Mouse (Mus musculus) adipocyte (in vitro differentiated cells): Measurements from ENCODE around the gene Pik3r1.

Experiments used
- DNase-seq: peaks from one replicate; pipeline ENCODE4 v3.0.0-alpha.2; 2016; ENCODE audit warnings: low spot score

Gene Pik3r1

DNA sequence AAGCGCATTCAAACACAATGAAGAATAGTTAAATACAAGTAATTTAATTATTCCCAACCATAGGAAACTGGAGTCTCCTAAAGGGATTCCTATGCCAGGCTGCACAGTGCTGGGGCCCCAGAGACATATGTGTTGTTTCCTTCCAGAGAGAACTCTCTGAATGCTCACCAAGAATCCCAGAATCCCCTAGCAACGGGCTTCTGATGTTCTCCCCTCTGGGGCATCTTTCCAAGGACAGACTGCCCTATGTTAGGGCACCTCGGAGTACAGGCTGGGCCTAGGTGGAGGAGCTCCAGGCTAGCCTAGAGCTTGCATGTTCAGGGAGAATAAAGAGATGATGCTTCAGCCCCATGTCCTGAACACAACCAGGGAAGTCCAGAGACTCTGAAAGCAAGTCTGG, 58.2 kb downstream of the Pik3r1 start:
- no peak for DNase-seq

DNA sequence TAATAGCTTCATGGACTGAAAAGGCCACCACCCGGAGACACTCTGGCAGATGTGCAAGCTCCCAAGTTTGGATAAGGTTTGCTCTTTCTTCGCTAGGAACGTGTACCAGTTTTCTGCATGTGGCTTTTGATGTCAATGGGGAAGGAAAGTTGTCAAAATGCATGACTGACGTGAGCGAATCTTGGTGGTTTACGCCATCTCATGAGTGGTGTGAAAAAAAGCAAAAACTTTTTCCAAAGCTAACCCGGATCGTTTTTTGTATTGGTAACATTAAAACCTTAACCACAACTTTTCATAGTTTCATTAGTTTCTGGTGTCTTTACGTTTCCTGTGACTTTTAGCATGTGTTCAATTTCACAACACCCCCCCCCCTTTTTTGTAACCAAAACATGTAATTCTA, 60.8 kb downstream of the Pik3r1 start:
- no peak for DNase-seq

DNA sequence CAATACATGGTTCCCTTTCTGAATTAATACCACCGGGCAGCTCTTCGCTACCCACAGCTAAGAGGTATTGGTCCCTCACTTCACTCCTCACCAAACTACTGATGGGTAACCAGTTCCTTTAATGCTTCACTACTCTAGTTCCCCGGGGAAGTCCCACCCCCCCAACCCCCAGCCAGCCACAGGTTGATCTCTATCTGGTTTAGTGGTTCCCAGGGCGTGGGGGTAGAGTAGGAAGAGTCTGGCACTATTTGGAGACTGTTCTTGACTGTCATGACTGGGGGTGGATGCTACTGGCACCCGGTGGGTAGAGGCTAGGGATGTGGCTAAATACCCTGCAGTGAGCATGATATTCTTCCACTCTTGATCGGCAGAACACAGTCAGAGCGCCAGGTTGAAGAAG, 61.6 kb downstream of the Pik3r1 start:
- no peak for DNase-seq

DNA sequence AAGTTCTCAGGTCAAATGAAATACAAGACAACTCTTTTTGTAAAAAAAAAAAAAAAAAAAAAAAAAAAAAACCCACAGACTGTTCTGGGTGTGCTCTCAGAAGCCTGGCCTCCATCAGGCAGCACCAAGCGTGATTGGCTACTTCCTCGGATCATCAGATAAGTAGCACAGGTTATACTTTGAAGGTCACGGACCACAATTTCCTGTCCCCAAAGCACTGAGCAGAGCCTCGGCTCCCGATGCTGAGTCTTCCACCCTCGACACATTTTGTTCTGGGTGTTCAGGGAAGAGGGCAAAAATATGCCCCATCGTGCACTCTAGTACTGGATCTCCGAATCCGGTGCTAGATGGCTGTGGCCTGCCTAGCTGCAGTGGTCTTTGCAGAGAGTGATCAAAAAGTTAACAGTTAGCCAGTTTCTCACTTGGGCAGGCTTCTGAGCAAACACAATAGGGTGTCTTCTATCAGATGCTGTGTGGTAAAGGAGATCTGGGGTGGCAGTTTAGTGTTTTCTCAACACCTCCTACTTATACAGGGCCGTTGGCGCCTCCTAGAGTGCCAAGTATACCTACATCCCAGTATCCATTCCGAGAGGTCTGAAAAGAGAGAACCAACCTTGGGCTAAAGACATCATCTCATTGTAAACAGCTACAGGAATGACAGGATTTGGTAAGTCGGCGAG, 65.8 kb downstream of the Pik3r1 start:
- no peak for DNase-seq

DNA sequence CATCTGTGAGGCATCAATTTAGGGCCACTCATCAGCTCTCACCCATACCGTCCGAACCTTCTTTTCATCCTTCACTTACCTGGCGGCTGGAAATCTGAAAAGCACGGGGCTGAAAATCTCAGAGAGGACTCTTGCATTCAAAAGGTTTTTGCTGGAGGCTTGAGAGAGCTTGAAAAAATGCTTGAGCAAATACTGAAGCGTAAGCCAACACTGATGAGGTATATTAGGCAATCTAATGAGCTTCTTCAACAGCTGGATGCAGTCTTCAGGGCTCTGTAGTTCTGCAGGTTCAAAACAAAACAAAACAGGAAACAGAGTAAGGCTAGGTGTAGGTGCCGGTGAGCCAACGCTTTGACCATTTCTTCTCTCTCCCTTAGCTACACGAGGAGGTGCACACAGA, 66.4 kb downstream of the Pik3r1 start:
- no peak for DNase-seq

DNA sequence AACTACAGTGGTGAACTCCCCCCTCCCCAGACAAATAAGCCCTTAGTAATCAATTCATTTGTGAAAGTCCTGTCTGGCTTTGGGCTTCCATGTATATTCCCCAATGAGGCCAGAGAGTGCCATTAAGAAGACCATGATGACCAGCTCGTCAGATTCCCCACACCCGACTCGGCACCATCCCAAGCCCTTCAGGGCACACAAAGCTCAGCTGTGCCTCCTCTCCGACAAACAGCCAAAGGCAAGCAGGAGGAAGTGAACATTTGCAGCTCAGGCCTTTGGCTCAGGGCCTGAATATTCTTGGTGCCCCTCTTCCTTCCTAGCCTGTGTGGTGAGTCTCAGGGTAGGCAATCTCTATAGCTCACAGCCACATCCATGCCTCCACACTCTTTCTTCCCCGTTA, 68.3 kb downstream of the Pik3r1 start:
- DNase-seq, result no peak

DNA sequence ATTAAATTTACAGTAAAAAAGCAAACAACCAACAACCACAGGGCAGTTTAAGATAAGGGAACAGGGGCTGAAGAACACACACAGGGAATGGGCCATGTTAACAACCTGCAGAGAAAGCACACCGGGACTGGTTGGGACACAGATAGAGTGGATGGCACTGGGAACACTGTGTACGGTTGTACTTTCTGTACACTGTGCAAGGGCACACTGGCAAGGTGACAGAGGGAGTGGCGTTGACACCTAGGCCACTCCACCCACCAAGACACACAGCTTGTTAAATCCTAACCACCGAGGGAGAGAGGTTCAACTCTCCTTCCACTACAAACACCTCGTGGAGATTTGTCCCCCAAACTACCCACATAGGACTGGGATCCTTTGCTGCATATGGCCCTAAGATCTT, 70.1 kb downstream of the Pik3r1 start:
- DNase-seq, result no peak

DNA sequence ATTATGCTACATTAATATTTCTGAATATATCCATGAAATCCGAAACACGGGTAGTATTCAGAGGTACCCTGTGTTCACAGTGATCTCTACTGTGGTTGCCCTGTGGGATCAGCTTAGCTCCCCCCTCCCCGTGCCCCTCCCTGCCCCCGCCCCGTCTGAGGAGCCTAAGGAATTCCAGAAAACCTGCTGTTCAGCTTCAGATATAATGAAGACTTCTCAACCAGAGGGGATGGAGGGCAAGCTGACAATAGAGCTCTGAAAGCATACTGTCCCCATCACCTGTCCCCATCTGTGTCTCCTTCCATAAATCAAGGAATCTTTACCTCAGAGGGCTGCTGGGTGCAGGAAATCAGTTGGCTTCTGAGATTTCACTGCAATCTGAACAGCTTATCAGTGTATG, 70.6 kb downstream of the Pik3r1 start:
- DNase-seq, result no peak

DNA sequence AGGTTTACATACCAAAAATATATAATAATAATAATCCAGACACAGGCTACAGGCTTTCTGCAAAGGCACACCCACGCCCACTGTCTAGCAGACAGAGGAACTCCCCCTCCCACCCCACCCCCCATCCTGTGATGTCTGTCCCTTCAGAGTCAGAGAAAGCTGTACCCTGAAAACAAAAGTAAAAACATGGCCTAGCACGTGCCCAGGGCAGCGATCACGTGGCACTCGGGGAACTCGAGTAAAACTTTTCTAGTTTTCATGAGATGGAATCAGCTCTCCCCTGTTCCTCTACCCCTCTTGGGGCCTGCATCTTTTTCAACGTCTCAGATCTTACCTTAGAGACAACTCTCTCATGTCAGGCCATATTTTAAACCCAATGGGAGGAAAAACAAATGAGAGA, 71.2 kb downstream of the Pik3r1 start:
- no peak for DNase-seq

DNA sequence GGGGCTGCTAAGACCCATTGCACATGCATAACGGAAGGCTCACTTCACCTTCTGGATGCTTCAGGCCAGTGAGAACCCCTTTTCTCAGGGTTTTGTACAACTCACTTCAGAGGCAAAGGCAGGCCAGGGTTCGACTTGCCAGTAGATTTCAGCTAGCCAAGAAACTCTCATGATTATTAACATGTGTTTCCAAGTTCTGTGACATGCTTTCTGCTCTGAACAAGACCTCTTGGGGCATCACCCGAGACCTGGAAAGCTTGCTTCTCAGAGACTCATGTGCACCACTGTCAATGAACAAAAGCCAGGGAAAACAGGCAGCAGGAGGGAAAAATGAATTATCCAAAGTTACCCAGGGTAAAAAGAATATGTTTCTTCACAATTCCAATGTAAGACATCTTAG, 71.7 kb downstream of the Pik3r1 start:
- no peak for DNase-seq

DNA sequence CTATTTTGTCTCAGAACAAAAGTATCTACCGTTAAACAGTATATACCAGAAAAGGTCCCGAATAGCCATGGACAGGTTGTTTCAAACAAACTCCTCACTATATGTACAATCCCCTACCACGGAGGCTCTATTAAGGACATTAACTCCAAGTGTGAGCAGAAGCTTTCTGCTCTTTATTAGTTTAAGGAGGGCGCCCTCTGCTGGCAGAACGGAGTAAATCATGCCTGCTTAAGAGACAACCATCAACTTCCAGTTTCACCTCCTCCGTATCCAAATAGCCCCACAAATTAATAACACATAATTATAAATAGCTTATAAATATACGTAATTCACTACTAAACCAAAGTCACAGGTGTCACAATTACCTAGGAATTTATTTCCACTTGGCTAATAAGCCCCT, 72.1 kb downstream of the Pik3r1 start:
- peak; percentile 91 for DNase-seq

DNA sequence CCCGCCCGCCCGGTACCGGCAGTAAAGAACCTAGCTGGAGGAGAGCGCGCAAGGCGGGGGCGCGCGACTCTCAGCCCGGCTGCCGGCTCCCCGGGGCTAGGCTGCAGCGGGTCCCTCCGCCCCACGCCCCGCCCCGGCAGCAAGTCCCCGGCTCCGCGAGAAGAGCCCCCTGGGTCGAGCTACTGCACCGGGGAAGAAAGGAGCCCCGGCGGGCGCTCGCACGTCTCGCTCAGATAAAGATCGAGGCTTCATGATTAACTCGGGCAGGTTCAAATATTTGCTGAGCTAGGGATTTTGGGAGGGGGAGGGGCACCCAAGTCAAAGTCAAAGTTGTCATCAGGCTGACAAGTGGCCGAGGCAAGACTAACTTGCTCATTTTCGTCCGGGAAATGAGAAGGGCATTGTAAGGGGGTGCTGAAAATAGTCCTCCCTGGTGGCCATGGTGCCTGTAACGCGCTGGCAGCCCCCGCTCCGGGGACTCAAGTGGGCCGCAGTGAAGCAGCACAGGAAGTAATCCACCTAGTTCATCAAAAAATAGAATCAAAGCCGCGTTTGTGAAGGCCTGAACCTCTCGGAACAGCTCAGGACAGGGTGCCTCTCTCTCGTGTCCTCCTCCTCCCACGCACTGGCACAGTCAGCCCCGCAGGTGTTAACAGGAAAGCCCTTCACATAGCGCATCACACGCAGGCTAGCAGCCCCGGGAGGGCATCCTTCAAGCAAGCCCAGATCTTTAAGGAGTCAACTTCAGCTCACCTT, 73.3 kb downstream of the Pik3r1 start:
- no peak for DNase-seq

DNA sequence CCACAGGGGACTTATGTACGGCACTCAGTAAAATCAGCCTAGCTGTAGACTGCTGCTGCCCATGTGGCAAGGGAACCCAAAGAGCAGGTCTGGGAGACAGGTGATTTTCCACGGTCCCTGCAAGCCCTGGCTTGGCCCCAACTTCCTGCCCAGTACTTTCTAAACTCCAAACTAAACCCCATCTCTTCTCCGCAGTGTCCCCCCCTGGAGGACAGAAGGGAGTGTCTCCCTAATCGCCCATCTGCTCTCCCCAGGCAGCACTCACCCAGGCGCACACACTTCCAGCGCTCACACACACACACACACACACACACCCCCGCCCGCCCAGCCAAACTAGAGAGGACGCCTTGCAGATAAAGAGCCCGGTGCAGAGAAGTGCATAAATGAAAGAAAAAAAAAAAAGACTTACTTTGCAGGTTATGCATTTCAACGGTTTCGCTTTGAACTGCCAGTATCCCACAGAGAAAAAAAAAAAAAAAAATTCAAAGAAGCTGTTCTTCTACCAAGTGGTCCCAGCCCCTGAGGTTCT, 74.0 kb downstream of the Pik3r1 start:
- DNase-seq, result no peak

DNA sequence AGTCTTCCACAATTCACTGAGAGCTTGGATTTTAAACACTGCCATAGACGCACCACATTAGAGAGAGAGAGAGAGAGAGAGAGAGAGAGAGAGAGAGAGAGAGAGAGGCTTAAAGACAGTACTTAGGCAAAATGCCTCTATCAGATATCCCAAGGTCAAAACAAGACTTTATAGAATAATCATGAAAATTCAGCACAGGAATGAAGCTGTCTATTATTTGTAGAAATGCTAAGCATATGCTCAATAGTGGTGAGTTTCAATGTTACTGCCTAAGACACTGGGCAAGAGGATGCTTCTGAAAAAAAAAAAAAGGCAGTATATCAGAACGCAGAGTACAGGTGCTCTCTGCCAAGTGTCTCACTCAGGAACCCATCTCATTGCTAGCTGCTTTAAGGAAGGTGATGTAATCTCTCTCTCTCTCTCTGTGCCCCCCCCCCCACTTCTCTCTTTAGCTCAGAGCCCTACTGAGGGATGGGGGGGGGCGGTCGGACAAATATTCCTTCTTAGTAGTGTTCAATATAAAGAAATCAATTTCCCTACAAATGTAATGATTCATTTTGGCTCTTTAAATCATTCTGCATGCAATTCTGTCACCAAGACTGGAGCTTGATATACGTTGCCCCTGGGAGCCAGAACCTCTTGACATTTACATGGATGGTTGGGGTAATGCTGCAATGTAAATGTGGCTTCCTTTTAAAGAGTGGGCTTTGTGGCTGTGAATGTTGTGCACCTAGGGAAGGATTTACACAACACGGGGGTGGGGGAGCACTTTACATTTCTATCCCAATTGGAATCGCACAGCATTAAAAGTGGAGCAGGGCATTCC, 74.9 kb downstream of the Pik3r1 start:
- no peak for DNase-seq

DNA sequence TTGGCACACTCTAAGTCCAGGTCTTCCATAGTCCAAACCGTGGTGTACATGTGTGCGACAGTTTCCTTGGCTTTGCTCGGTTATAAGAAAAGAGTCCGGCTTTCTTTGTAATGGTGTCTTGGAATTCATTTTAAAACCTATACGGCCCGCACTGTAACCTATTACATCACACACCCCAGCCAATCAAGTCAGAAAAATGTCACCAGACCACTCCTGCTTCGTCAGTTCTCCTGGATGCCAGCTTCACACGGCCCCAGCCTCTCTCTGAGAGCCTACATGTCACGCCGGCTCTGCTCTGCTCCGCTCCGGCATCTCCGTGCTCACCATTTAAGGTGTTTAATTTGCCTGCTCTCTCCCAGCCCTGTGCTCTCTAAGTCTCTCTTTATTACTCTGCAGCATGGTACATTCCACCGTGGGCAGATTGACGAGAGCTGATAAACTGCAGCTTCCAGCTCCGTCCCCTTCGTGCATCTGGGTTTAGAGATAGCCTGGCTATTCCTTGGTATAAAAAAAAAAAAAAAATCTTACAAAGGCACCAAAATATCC, 75.7 kb downstream of the Pik3r1 start:
- DNase-seq, result no peak

DNA sequence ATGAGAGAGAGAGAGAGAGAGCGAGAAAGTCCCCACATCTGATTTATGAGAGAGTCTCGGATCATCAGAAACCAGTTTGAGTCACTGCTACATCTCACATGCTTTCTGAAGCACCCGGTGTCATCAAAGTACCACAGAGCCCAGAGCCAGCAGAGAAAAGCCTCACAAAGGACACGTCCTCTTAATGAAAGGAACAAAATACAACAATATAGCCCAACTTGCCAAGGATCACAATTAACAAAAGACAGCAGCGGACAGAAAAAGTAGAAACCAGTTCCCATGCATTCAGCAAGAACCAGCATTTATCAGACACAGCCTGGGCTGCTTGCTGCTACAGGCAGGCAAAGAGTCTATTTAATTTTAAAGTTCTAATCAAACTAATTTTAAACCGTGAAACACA, 76.3 kb downstream of the Pik3r1 start:
- no peak for DNase-seq

DNA sequence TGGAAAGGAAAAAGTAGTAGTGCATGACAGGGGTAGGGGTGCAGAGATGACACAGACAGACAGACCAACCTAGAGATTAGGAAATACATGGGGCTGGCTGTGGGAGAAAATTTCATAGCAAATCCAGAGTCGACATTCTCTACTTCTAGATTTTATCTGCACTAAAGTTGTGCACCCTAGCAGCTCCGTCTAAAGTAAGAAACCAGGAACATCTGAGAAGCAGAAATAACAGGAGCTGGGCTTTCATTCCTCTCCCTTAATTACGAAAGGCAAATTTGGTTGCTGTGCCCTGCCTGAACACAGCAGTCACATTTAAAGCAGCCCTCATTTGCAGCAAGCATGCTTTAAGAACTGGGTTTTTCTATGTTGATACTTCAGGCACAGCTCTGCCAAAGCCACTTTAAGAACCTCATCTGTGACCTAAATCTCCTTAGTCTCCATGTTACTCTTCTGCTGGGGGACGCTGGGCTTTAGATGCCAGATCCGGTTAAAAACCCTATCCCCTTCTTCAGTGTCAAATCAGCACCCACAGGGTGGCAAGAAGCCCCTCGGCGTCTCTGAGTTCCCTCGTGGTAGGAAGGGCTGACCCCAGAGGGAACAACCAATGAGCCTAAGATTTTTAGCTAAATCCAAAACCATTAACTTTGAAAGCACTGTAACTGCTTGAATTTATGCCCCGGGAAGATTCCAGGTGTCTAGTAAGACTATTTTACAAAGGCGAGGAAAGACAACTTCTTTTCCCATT, 76.9 kb downstream of the Pik3r1 start:
- no peak for DNase-seq

DNA sequence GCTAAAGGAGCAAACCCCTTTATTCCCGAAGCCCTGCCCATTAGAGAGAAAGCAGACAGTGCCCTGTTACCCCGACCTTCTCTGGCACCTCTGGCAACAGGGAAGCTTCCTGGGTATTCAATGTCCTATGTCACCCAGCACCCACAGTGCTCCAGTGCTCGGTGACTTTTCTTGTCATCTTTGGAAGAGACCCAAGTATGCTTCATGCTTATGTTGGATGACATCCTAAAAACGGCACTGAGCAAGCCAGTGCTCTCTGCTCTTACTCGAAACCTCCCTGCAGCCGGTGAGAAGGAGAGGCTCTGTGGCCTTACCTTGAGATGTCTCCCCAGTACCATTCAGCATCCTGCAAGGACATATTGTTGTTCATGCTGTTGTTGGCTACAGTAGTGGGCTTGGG, 77.8 kb downstream of the Pik3r1 start:
- DNase-seq, result peak; percentile 76

DNA sequence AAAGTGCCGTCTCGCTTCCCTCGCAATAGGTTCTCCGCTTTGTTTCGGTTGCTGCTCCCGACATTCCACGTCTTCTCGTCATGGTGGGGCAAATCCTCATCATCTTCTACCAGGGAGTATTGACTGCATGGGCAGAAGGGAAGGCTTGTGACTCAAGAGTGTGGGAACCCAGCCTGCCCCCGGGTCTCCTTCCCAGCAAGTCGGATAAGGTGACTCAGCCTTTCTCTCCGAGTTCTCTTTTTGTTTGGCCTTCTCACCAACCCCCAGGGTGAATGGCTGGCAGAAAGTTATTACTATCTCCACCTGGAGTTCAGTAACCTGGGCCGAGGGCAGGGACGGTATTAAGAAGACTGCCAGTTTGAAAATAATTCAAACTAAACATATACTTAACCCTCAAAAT, 81.8 kb downstream of the Pik3r1 start:
- DNase-seq, result no peak

DNA sequence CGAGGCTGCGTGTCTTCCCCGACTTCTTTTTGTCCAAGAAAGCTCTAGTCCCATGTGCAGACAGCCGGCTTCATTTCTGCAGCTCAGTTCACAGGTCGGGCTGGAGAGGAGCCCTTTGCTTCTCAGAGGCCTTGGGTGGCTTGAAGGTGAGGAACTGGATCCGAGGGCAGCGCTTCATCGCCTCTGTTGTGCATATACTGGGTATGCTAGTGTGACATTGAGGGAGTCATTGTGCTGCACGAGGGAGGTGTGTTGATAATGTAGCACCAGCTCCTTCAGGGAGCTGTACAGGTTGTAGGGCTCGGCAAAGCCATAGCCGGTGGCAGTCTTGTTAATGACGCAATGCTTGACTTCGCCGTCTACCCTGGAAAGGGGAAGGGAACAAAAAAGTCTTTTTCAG, 83.3 kb downstream of the Pik3r1 start:
- no peak for DNase-seq

DNA sequence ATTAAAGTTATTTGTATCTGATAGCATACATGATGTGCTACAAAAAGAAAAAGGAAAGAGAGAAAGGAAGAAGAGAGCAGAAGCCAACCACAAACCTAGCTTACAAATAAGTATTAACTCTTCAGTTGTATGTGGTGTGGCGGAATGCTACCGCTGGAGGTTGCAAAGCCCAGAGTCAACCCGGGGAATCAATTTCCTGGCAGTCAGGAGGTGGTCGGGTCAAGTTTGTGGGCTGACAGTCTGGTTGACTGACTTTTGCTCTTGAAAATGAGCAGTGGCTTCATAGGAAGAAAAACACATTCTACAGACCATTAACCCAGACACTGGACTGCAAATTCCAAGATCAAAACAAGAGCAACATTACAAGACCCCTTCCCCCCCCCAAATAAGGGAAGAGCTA, 85.6 kb downstream of the Pik3r1 start:
- DNase-seq, result no peak

DNA sequence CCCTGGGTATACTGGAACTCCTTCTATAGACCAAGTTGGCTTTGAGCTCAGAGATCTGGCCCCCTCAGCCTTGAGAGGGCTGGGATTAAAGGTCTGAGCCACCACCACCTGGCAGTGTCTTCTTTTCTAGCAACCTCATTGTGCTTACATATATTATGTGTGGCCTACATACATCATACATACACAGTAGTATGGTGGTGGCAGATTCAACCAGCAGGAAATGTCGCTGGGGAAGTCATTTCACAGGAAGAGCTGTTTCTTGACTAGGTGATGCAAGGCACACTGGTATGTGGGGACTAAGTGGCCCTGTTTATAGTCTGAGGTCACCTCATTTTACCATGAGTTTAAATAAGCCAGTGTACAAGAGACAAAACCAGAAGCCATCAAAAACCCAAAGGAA, 87.9 kb downstream of the Pik3r1 start:
- no peak for DNase-seq
